Mouse (Mus musculus) cerebellum, adult 2 months (tissue): Measurements from ENCODE around the gene Smarcad1.

ENCODE experiments used
- CTCF ChIP-seq: fragments of 200-500 bp; IDR thresholded peaks from 2 replicates; pipeline ENCODE4 v1.5.1; 2011; ENCODE audit warnings: low read depth, mild to moderate bottlenecking, control low read depth, low read length, moderate library complexity, borderline replicate concordance; ENCODE audit not compliant: insufficient read depth
- POLR2A ChIP-seq: fragments of 200-500 bp; IDR thresholded peaks from 2 replicates; pipeline ENCODE4 v1.6.1; 2011; ENCODE audit warnings: low read length, control low read depth, borderline replicate concordance; ENCODE audit not compliant: insufficient read depth

- no peak for TF ChIP-seq CTCF
- TF ChIP-seq POLR2A: no peak
These were observed 95.4 kb downstream of the Smarcad1 start for GRCm38 (mm10) chr6:65137802-65138201.
